Mouse (Mus musculus): ENCODE data around the gene Snx21. TPM values are rescaled to one million over a fixed set of nuclear protein-coding genes. Genes with fewer than 3 reads are reported as not detected.

Snx21 gene
- polyA plus RNA-seq, 1 experiment from 2014 or later: 41.4 TPM

GRCm38 (mm10) chr2:164776801-164777200, 8.8 kb upstream of the Snx21 start:
- WGBS: 76% methylated on average over 17 of the region's 17 CpGs
- no peak for ATAC-seq
- no peak overlapping the region for H3K4me2 ChIP-seq (ENCODE audit: low read length)

GRCm38 (mm10) chr2:164777246-164778014, 8.2 kb upstream of the Snx21 start:
- H3K4me2 ChIP-seq (ENCODE audit: low read length): no peak overlapping the region
- H3K9ac ChIP-seq (ENCODE audit: low read depth, low read length): no peak overlapping the region
- H3K4me3 ChIP-seq (ENCODE audit: low read depth, low read length): no peak overlapping the region
- WGBS: 82% methylated on average over 30 of the region's 30 CpGs
- no peak for ATAC-seq
- no peaks in the 10 kb centered on the region for H3K9me3 ChIP-seq (replicated peaks; ENCODE audit: control insufficient read depth, low read length, poor library complexity, severe bottlenecking)
- H3K27me3 ChIP-seq (ENCODE audit: control insufficient read depth, insufficient read depth, low read depth, low read length): no peaks in the 10 kb centered on the region
- H3K27ac ChIP-seq (ENCODE audit: low read length): no peak overlapping the region
- H3K36me3 ChIP-seq (ENCODE audit: control insufficient read depth, insufficient read depth, low read length): no peaks in the 10 kb centered on the region
- H3K4me1 ChIP-seq (ENCODE audit: control insufficient read depth, insufficient read depth, low read length): no peaks in the 10 kb centered on the region

More at GRCm38 (mm10) chr2:164776801-164777200, 8.8 kb upstream of the Snx21 start:
- no peak overlapping the region for H3K27ac ChIP-seq (ENCODE audit: low read length)
- H3K4me3 ChIP-seq (ENCODE audit: low read depth, low read length): no peak overlapping the region
- no peaks in the 10 kb centered on the region for H3K36me3 ChIP-seq (ENCODE audit: control insufficient read depth, insufficient read depth, low read length)
- H3K9ac ChIP-seq (ENCODE audit: low read depth, low read length): no peak overlapping the region
- no peaks in the 10 kb centered on the region for H3K4me1 ChIP-seq (ENCODE audit: control insufficient read depth, insufficient read depth, low read length)
- no peaks in the 10 kb centered on the region for H3K27me3 ChIP-seq (ENCODE audit: control insufficient read depth, insufficient read depth, low read depth, low read length)
- no peaks in the 10 kb centered on the region for H3K9me3 ChIP-seq (replicated peaks; ENCODE audit: control insufficient read depth, low read length, poor library complexity, severe bottlenecking)

- WGBS: 92% methylated on average over 11 of the region's 11 CpGs
- no peak for ATAC-seq
Measured at GRCm38 (mm10) chr2:164778015-164778287, 7.7 kb upstream of the Snx21 start.

GRCm38 (mm10) chr2:164778809-164779208, 6.8 kb upstream of the Snx21 start:
- H3K27ac ChIP-seq (ENCODE audit: low read length): no peak overlapping the region
- H3K9me3 ChIP-seq (replicated peaks; ENCODE audit: control insufficient read depth, low read length, poor library complexity, severe bottlenecking): no peaks in the 10 kb centered on the region
- no peaks in the 10 kb centered on the region for H3K36me3 ChIP-seq (ENCODE audit: control insufficient read depth, insufficient read depth, low read length)
- H3K4me1 ChIP-seq (ENCODE audit: control insufficient read depth, insufficient read depth, low read length): no peaks in the 10 kb centered on the region
- ATAC-seq: no peak
- no peak overlapping the region for H3K4me3 ChIP-seq (ENCODE audit: low read depth, low read length)
- WGBS: 87% methylated on average over 7 of the region's 7 CpGs
- H3K9ac ChIP-seq (ENCODE audit: low read depth, low read length): no peak overlapping the region
- no peaks in the 10 kb centered on the region for H3K27me3 ChIP-seq (ENCODE audit: control insufficient read depth, insufficient read depth, low read depth, low read length)
- H3K4me2 ChIP-seq (ENCODE audit: low read length): no peak overlapping the region

More at GRCm38 (mm10) chr2:164778015-164778287, 7.7 kb upstream of the Snx21 start:
- H3K27ac ChIP-seq (ENCODE audit: low read length): no peak overlapping the region
- no peaks in the 10 kb centered on the region for H3K4me1 ChIP-seq (ENCODE audit: control insufficient read depth, insufficient read depth, low read length)
- no peak overlapping the region for H3K4me2 ChIP-seq (ENCODE audit: low read length)
- no peak overlapping the region for H3K9ac ChIP-seq (ENCODE audit: low read depth, low read length)
- H3K27me3 ChIP-seq (ENCODE audit: control insufficient read depth, insufficient read depth, low read depth, low read length): no peaks in the 10 kb centered on the region
- H3K36me3 ChIP-seq (ENCODE audit: control insufficient read depth, insufficient read depth, low read length): no peaks in the 10 kb centered on the region
- no peaks in the 10 kb centered on the region for H3K9me3 ChIP-seq (replicated peaks; ENCODE audit: control insufficient read depth, low read length, poor library complexity, severe bottlenecking)
- no peak overlapping the region for H3K4me3 ChIP-seq (ENCODE audit: low read depth, low read length)

- WGBS: 72% methylated on average over 8 of the region's 8 CpGs
- H3K27me3 ChIP-seq (ENCODE audit: control insufficient read depth, insufficient read depth, low read depth, low read length): no peaks in the 10 kb centered on the region
- no peak within 1 kb of the TSS for H3K4me3 ChIP-seq (ENCODE audit: low read depth, low read length)
- H3K36me3 ChIP-seq (ENCODE audit: control insufficient read depth, insufficient read depth, low read length): no peaks in the 10 kb centered on the region
- H3K4me2 ChIP-seq (ENCODE audit: low read length): no peak within 1 kb of the TSS
- H3K27ac ChIP-seq (ENCODE audit: low read length): no peak within 1 kb of the TSS
- H3K4me1 ChIP-seq (ENCODE audit: control insufficient read depth, insufficient read depth, low read length): no peaks in the 10 kb centered on the region
- no peak for ATAC-seq
- no peak within 1 kb of the TSS for H3K9ac ChIP-seq (ENCODE audit: low read depth, low read length)
- H3K9me3 ChIP-seq (replicated peaks; ENCODE audit: control insufficient read depth, low read length, poor library complexity, severe bottlenecking): no peaks in the 10 kb centered on the region
Measured at GRCm38 (mm10) chr2:164779481-164780086, 6.0 kb upstream of the Snx21 start, which contains the start of gene Tnnc2. Gene Tnnc2 (minus strand): TSS chr2:164779967.

GRCm38 (mm10) chr2:164781876-164782275, 3.7 kb upstream of the Snx21 start:
- Histone ChIP-seq H3K27me3 (ENCODE audit: control insufficient read depth, insufficient read depth, low read depth, low read length) (no peaks in the 10 kb centered on the region), H3K4me3 (ENCODE audit: low read depth, low read length) (no peak overlapping the region), H3K27ac (ENCODE audit: low read length) (no peak overlapping the region), H3K36me3 (ENCODE audit: control insufficient read depth, insufficient read depth, low read length) (no peaks in the 10 kb centered on the region), H3K9ac (ENCODE audit: low read depth, low read length) (no peak overlapping the region), H3K9me3 (replicated peaks; ENCODE audit: control insufficient read depth, low read length, poor library complexity, severe bottlenecking) (no peaks in the 10 kb centered on the region), H3K4me2 (ENCODE audit: low read length) (no peak overlapping the region), H3K4me1 (ENCODE audit: control insufficient read depth, insufficient read depth, low read length) (peaks cover 10% of the 10 kb centered on the region)
- WGBS: 66% methylated on average over 4 of the region's 4 CpGs
- no peak for ATAC-seq

- no peaks in the 10 kb centered on the region for H3K9me3 ChIP-seq (replicated peaks; ENCODE audit: control insufficient read depth, low read length, poor library complexity, severe bottlenecking)
- H3K27me3 ChIP-seq (ENCODE audit: control insufficient read depth, insufficient read depth, low read depth, low read length): no peaks in the 10 kb centered on the region
- WGBS: 78% methylated on average over 7 of the region's 7 CpGs
- no peak overlapping the region for H3K4me2 ChIP-seq (ENCODE audit: low read length)
- H3K4me3 ChIP-seq (ENCODE audit: low read depth, low read length): no peak overlapping the region
- H3K36me3 ChIP-seq (ENCODE audit: control insufficient read depth, insufficient read depth, low read length): no peaks in the 10 kb centered on the region
- peaks cover 27% of the 10 kb centered on the region for H3K4me1 ChIP-seq (ENCODE audit: control insufficient read depth, insufficient read depth, low read length)
- no peak for ATAC-seq
- no peak overlapping the region for H3K27ac ChIP-seq (ENCODE audit: low read length)
- H3K9ac ChIP-seq (ENCODE audit: low read depth, low read length): no peak overlapping the region
Measured at GRCm38 (mm10) chr2:164783926-164784581, 1.6 kb upstream of the Snx21 start.

GRCm38 (mm10) chr2:164784869-164785420, 678 bp upstream of the Snx21 start:
- Histone ChIP-seq H3K27me3 (ENCODE audit: control insufficient read depth, insufficient read depth, low read depth, low read length) (no peaks in the 10 kb centered on the region), H3K27ac (ENCODE audit: low read length) (peak overlapping the region; percentile 64; the same call in 1 of the 2 replicates), H3K9ac (ENCODE audit: low read depth, low read length) (peak overlapping the region; percentile 74), H3K4me2 (ENCODE audit: low read length) (peak overlapping the region; percentile 72), H3K4me3 (ENCODE audit: low read depth, low read length) (peak overlapping the region; percentile 64), H3K9me3 (replicated peaks; ENCODE audit: control insufficient read depth, low read length, poor library complexity, severe bottlenecking) (no peaks in the 10 kb centered on the region), H3K4me1 (ENCODE audit: control insufficient read depth, insufficient read depth, low read length) (peaks cover 27% of the 10 kb centered on the region), H3K36me3 (ENCODE audit: control insufficient read depth, insufficient read depth, low read length) (no peaks in the 10 kb centered on the region)
- no peak for ATAC-seq
- WGBS: 12% methylated on average over 7 of the region's 7 CpGs
